Mouse (Mus musculus): ENCODE measurements around the gene Arhgef5. TPM values are rescaled to one million over a fixed set of nuclear protein-coding genes. Genes with fewer than 3 reads are reported as not detected.
A peak's percentile ranks its signal among the peaks of the same experiment; 100 is the strongest.

Arhgef5 gene
- polyA plus RNA-seq, 1 experiment from 2014 or later, result 2.5 TPM

GRCm38 (mm10) chr6:43292471-43293076 lies 27.2 kb downstream of the Arhgef5 start:
- Histone ChIP-seq H3K4me2 (no peak overlapping the region), H3K4me1 (peaks cover 18% of the 10 kb centered on the region), H3K27me3 (replicated peaks) (no peaks in the 10 kb centered on the region), H3K9ac (no peak overlapping the region), H3K4me3 (no peak overlapping the region), H3K27ac (no peak overlapping the region), H3K9me3 (no peaks in the 10 kb centered on the region), H3K36me3 (replicated peaks) (no peaks in the 10 kb centered on the region)
- WGBS, result 71% methylated on average over 6 of the region's 6 CpGs
- ATAC-seq (replicated peaks), result no peak

- no peak overlapping the region for H3K4me2 ChIP-seq
- WGBS, result 79% methylated on average over 7 of the region's 7 CpGs
- no peak overlapping the region for H3K4me3 ChIP-seq
- peaks cover 22% of the 10 kb centered on the region for H3K4me1 ChIP-seq
- no peak overlapping the region for H3K27ac ChIP-seq
- H3K9ac ChIP-seq, result no peak overlapping the region
- H3K27me3 ChIP-seq (replicated peaks), result no peaks in the 10 kb centered on the region
- H3K9me3 ChIP-seq, result no peaks in the 10 kb centered on the region
- no peak for ATAC-seq (replicated peaks)
- no peaks in the 10 kb centered on the region for H3K36me3 ChIP-seq (replicated peaks)
These were observed 27.8 kb downstream of the Arhgef5 start for GRCm38 (mm10) chr6:43293175-43293574.

- ATAC-seq (replicated peaks), result no peak
- H3K27me3 ChIP-seq (replicated peaks), result no peaks in the 10 kb centered on the region
- H3K4me3 ChIP-seq, result no peak overlapping the region
- no peak overlapping the region for H3K27ac ChIP-seq
- no peaks in the 10 kb centered on the region for H3K9me3 ChIP-seq
- H3K4me2 ChIP-seq, result no peak overlapping the region
- H3K36me3 ChIP-seq (replicated peaks), result no peaks in the 10 kb centered on the region
- H3K4me1 ChIP-seq, result peaks cover 22% of the 10 kb centered on the region
- 43% methylated on average over 5 of the region's 5 CpGs for WGBS
- H3K9ac ChIP-seq, result no peak overlapping the region
These were observed 30.5 kb downstream of the Arhgef5 start for GRCm38 (mm10) chr6:43295908-43296307.

- Histone ChIP-seq H3K4me3 (no peak overlapping the region), H3K27ac (0 out of 2 replicates have a peak overlapping the region, but pooled peaks have one; percentile 7), H3K4me1 (peaks cover 22% of the 10 kb centered on the region), H3K36me3 (replicated peaks) (no peaks in the 10 kb centered on the region), H3K27me3 (replicated peaks) (no peaks in the 10 kb centered on the region), H3K9me3 (no peaks in the 10 kb centered on the region), H3K4me2 (0 out of 2 replicates have a peak overlapping the region, but pooled peaks have one; percentile 13), H3K9ac (no peak overlapping the region)
- 39% methylated on average over 7 of the region's 7 CpGs for WGBS
- ATAC-seq (replicated peaks), result peak; percentile 85
These were observed 31.6 kb downstream of the Arhgef5 start for GRCm38 (mm10) chr6:43296798-43297507.

- ATAC-seq (replicated peaks), result peak; percentile 89
- 14% methylated on average over 2 of the region's 2 CpGs for WGBS
- no peaks in the 10 kb centered on the region for H3K36me3 ChIP-seq (replicated peaks)
- H3K4me1 ChIP-seq, result peaks cover 22% of the 10 kb centered on the region
- H3K27me3 ChIP-seq (replicated peaks), result no peaks in the 10 kb centered on the region
- no peak overlapping the region for H3K27ac ChIP-seq
- no peaks in the 10 kb centered on the region for H3K9me3 ChIP-seq
- no peak overlapping the region for H3K9ac ChIP-seq
- H3K4me3 ChIP-seq, result no peak overlapping the region
- no peak overlapping the region for H3K4me2 ChIP-seq
These were observed 32.1 kb downstream of the Arhgef5 start for GRCm38 (mm10) chr6:43297508-43297850.

GRCm38 (mm10) chr6:43309454-43309853 lies 44.1 kb downstream of the Arhgef5 start, which contains the start of gene Nobox:
Gene Nobox (minus strand): TSS chr6:43309554.
- Histone ChIP-seq H3K4me3 (no peak within 1 kb of the TSS), H3K9me3 (no peaks in the 10 kb centered on the region), H3K36me3 (replicated peaks) (no peaks in the 10 kb centered on the region), H3K9ac (no peak within 1 kb of the TSS), H3K27ac (no peak within 1 kb of the TSS), H3K4me1 (peaks cover 9% of the 10 kb centered on the region; the same call in 1 of the 2 replicates), H3K27me3 (replicated peaks) (no peaks in the 10 kb centered on the region), H3K4me2 (no peak within 1 kb of the TSS)
- ATAC-seq (replicated peaks), result no peak
- WGBS, result 68% methylated on average over 16 of the region's 16 CpGs

- 88% methylated on average over 6 of the region's 6 CpGs for WGBS
- peaks cover 9% of the 10 kb centered on the region; the same call in 1 of the 2 replicates for H3K4me1 ChIP-seq
These were observed 44.7 kb downstream of the Arhgef5 start for GRCm38 (mm10) chr6:43310071-43310470.

GRCm38 (mm10) chr6:43312546-43312945 lies 47.2 kb downstream of the Arhgef5 start:
- Histone ChIP-seq H3K36me3 (replicated peaks) (no peaks in the 10 kb centered on the region), H3K4me1 (peaks cover 9% of the 10 kb centered on the region; the same call in 1 of the 2 replicates), H3K9me3 (no peaks in the 10 kb centered on the region), H3K4me2 (no peak overlapping the region), H3K27ac (peak overlapping the region; percentile 66), H3K4me3 (no peak overlapping the region), H3K27me3 (replicated peaks) (no peaks in the 10 kb centered on the region), H3K9ac (no peak overlapping the region)
- no peak for ATAC-seq (replicated peaks)

More at GRCm38 (mm10) chr6:43310071-43310470, 44.7 kb downstream of the Arhgef5 start:
- H3K4me3 ChIP-seq, result no peak overlapping the region
- no peaks in the 10 kb centered on the region for H3K27me3 ChIP-seq (replicated peaks)
- H3K9me3 ChIP-seq, result no peaks in the 10 kb centered on the region
- no peak for ATAC-seq (replicated peaks)
- H3K9ac ChIP-seq, result no peak overlapping the region
- H3K36me3 ChIP-seq (replicated peaks), result no peaks in the 10 kb centered on the region
- no peak overlapping the region for H3K4me2 ChIP-seq
- H3K27ac ChIP-seq, result no peak overlapping the region

GRCm38 (mm10) chr6:43312961-43313656 lies 47.7 kb downstream of the Arhgef5 start:
- Histone ChIP-seq H3K27me3 (replicated peaks) (no peaks in the 10 kb centered on the region), H3K4me1 (peaks cover 9% of the 10 kb centered on the region; the same call in 1 of the 2 replicates), H3K27ac (peak overlapping the region; percentile 66), H3K9ac (no peak overlapping the region), H3K36me3 (replicated peaks) (no peaks in the 10 kb centered on the region), H3K4me2 (no peak overlapping the region), H3K4me3 (no peak overlapping the region), H3K9me3 (no peaks in the 10 kb centered on the region)
- 35% methylated on average over 8 of the region's 8 CpGs for WGBS
- peak; percentile 86 for ATAC-seq (replicated peaks)

GRCm38 (mm10) chr6:43333479-43333878 lies 68.1 kb downstream of the Arhgef5 start:
- WGBS, result 60% methylated on average over 4 of the region's 4 CpGs
- Histone ChIP-seq H3K4me1 (0 out of 2 replicates have a peak, but pooled peaks cover 3% of the 10 kb centered on the region), H3K9ac (no peak overlapping the region), H3K4me2 (no peak overlapping the region), H3K36me3 (replicated peaks) (no peaks in the 10 kb centered on the region), H3K4me3 (no peak overlapping the region), H3K27ac (peak overlapping the region; percentile 61), H3K27me3 (replicated peaks) (no peaks in the 10 kb centered on the region), H3K9me3 (no peaks in the 10 kb centered on the region)
- peak; percentile 64 for ATAC-seq (replicated peaks)

- Histone ChIP-seq H3K36me3 (replicated peaks) (no peaks in the 10 kb centered on the region), H3K4me2 (no peak overlapping the region), H3K27me3 (replicated peaks) (no peaks in the 10 kb centered on the region), H3K4me1 (0 out of 2 replicates have a peak, but pooled peaks cover 3% of the 10 kb centered on the region), H3K9ac (no peak overlapping the region), H3K4me3 (no peak overlapping the region), H3K27ac (no peak overlapping the region), H3K9me3 (no peaks in the 10 kb centered on the region)
- ATAC-seq (replicated peaks), result 0 out of 2 replicates have a peak, but pooled peaks have one; percentile 37
- WGBS, result 76% methylated on average over 3 of the region's 3 CpGs
These were observed 70.3 kb downstream of the Arhgef5 start for GRCm38 (mm10) chr6:43335619-43336234.

- H3K9ac ChIP-seq, result no peak overlapping the region
- H3K4me3 ChIP-seq, result no peak overlapping the region
- peak; percentile 74 for ATAC-seq (replicated peaks)
- no peak overlapping the region for H3K4me2 ChIP-seq
- H3K9me3 ChIP-seq, result no peaks in the 10 kb centered on the region
- WGBS, result 42% methylated on average over 10 of the region's 10 CpGs
- 0 out of 2 replicates have a peak, but pooled peaks cover 3% of the 10 kb centered on the region for H3K4me1 ChIP-seq
- peak overlapping the region; percentile 26; the same call in 1 of the 2 replicates for H3K27ac ChIP-seq
- no peaks in the 10 kb centered on the region for H3K27me3 ChIP-seq (replicated peaks)
- no peaks in the 10 kb centered on the region for H3K36me3 ChIP-seq (replicated peaks)
These were observed 72.1 kb downstream of the Arhgef5 start for GRCm38 (mm10) chr6:43337491-43337961.
